Mouse (Mus musculus) c-Kit-negative CD71-positive TER-119-positive erythroid progenitor cells, embryonic 14.5 days (primary cell): Measurements from ENCODE around the gene Map4.

Source experiments
- DNase-seq: peaks from one replicate; pipeline ENCODE4 v3.0.0-alpha.2; 2013; ENCODE audit warnings: low read depth, low spot score

The Map4 gene

GRCm38 (mm10) chr9:109931257-109932171, at the start of gene Map4:
Gene Map4, plus strand, starts transcription at chr9:109931460.
- peak; percentile 81 for DNase-seq

DNA sequence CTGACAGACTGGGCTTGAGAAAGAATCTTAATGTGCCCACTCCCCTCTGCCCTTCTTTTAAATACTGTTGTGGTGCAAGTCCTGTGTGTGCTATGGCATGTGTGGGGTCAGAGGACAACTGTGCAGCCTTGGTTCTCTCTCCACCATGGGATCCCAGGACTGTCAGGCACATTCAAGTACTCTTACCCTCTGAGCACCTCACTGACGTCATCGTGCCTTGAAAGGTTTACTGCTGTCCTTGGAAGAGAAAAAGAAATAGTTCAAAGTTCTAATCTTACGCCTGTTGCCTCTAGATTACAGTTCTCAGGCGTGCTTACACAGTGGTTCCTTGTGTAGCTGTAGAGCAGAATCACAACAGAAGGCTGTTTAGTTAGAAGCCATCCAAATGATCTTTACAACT, 45.0 kb upstream of the Map4 start:
- DNase-seq, result no peak

GRCm38 (mm10) chr9:109887321-109887720, 43.9 kb upstream of the Map4 start:
- no peak for DNase-seq

- DNase-seq, result no peak
Measured at GRCm38 (mm10) chr9:109891501-109891900, 39.8 kb upstream of the Map4 start.

GRCm38 (mm10) chr9:109892651-109893250, 38.5 kb upstream of the Map4 start:
- DNase-seq, result peak; percentile 44

DNA sequence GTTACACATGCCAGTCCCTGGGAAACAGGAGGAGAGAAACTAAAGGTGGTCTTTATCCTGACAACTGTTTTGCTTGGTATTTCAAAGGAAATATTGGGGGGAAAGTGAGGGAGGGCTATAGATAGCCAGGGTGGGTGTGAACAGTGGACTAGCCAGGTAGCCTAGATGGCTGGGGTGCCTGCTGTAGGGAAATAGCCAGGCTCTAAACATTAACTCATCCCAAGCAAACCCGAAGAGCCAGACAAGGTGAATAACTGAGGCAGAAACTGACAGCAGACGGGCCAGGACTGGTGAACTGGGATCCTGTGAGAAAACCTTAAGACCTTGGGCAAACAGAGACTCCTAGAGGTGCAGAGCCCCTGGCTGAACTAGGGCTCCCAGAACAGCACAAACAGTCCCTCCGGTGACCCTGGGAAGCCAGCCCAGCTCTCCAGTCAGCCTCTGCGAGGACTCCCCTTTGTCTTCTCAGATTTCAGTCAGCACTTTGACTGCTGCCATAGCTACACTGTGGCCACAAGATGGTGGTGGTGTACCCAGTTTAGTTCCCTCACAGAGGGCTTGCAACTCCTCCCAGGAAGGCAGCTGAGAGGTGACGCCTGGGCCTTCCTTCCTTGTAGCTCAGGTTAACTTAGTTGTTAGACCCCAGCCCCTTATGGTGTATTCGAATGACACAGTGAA, 36.7 kb upstream of the Map4 start:
- no peak for DNase-seq

GRCm38 (mm10) chr9:109895593-109895992, 35.7 kb upstream of the Map4 start:
- DNase-seq, result no peak

- no peak for DNase-seq
Measured at GRCm38 (mm10) chr9:109896253-109897150, 34.8 kb upstream of the Map4 start.

DNA sequence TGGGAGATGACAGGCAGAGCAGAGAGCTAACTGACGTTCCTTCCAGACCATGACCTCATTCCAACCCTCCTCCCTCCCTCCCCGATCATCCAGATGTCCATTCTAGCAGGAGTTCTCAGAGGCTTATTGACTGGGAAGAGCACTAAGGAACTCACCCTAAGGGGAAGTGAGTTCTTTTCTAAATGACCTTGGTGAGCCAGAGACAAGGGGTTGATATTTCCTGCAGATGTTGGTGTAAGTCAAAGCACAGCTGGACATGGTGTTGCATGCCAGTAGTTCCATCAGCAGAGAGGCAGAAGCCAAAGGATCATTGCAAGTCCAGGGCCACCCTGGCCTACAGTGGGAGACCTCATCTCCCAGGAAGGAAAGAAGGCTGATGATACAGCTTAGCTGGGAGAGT, 33.2 kb upstream of the Map4 start:
- no peak for DNase-seq

GRCm38 (mm10) chr9:109899361-109899760, 31.9 kb upstream of the Map4 start:
- DNase-seq, result no peak

GRCm38 (mm10) chr9:109899774-109900173, 31.5 kb upstream of the Map4 start:
- DNase-seq, result no peak

DNA sequence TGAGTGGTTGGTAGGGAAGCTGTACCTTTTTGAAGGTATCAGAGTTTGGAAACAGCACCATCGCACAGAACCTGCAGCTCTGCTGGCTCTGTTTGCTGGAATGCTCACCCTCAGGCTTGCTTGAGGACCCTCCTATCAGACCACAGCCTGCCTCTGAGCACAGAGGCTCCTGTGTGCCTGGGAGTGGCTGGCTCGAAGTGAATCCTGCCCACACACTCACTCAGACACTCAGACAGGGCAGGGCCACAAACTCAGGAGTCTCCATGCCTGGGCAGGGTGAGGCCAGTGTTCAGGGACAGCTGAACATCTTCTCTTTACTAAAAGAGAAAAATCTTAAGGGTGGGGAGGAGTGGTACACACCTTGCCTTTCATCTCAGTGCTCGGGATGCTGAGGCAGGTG, 30.7 kb upstream of the Map4 start:
- no peak for DNase-seq

DNA sequence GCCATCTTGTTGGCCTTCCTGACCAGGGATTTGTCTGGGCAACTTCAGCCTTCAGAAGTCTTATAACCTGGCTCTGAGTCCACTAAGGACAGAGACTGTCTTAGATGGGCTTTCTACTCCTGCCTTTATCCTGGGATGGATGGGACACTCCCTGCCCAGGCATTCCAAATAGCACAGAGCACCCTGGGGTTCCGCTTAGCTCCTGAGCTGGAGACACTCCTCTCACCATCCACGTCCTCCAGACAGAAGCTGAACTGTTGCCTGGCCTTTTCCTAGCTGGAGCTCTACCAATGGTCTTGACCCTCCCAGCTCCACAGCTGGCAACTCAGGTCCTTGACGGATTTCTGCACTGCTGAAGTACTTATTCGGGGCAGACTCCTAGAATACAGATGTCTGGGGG, 29.0 kb upstream of the Map4 start:
- no peak for DNase-seq

DNA sequence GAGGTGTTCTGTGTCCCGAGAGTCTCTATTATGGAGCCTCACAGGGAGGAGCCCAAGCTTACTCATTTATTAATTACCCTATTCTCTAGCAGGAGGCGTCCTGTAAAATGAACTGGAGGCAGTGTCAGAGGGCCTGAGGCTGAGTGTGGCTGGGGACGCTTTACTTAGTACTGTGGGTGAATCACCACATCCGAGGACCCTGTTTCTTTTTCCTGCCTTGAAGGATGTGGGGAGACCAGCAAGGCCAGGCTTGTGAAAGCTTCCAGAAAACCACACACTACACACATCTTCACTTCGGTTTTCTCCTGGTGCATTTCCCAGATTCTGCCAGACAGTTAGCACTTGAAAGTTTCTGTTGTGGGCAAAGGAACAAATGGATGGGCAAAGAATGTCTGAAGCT, 28.5 kb upstream of the Map4 start:
- no peak for DNase-seq

DNA sequence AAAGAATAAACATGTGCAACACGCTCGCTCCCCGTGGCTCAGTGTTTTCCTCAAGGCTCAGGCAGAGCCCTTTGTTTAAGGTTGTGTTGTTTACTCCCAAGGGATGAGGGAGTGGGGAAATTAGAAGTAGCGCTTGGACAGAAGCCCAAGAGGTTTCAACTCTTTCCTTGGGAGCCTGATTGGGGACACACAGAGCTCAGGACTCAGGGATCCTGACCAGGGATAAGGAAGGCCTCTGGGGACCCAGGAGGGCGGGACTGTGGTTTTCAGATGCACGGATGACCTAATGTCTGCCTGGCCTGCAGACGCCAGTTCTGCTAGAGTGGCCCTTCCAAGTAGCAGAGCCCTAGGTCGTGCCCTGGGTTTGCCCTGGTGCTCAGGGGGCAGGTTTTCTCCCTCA, 24.0 kb upstream of the Map4 start:
- no peak for DNase-seq

- no peak for DNase-seq
Measured at GRCm38 (mm10) chr9:109907774-109908465, 23.3 kb upstream of the Map4 start.

DNA sequence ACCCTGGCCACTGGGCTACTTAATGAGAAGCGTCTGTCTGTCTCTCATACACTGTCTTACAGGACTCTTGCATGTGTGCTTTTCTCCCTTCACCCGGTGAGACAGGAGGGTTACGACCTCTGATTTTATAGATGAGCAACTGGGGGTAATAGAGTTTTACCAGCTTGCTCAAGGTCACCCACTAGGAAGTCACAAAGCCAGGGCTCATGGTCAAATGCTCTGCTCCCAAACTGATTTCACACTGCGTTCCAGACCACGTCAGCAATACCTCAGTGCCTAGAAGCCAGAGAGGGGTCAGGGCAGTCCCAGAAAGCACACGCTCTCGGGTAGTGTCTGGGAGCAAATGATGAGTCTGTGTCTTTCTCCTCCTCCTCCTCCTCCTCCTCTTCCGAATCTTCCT, 22.2 kb upstream of the Map4 start:
- DNase-seq, result no peak

GRCm38 (mm10) chr9:109909926-109910325, 21.3 kb upstream of the Map4 start:
- DNase-seq, result no peak

DNA sequence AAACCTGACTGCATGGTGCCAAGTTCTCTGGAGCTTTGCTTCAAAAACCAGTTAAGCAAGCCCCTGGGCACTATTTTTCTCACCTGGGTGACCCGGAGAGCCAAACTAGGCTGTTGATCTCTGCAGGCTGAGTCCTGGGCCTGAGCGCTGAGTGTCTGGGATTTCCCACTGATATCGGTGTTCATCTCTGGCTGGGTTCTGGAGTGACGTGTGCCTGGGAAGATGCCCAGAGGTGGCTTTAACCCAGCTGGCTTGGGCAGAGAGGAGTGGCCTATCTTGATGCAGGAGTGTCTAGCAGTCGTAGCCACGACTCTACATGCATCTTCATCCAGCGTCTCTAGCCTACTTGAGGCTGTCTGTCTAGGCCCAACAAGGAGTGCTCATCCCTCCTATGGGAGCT, 19.5 kb upstream of the Map4 start:
- no peak for DNase-seq

DNA sequence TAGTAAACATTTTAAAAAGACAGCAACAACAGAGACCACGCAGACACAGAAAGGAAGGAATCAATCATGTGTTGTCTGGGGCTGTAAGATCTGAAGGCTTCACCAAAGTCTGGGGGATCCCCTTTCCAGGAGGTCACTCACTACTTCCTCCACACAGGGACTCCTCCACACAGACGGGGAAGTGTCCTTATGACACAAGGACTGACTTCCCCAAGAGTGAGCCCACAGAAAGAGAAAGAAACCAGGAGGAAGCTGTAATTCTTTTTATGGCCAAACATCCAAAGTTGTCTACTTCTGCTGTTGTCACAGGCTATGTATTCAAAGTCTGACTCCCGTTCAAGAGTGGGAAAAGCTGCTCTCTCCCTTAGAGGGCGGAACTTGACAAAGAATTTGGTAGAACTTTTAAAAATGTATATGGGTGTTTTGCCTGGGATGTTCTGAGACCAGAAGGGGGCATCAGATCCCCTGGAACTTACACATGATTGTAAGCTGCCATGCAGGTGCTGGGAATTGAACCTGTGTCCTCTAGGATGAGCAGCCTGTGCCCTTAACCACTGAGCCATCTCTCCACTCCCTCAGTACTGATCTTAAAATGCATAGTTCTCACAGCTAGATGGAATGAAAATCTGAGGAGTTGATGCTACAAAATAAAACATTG, 16.9 kb upstream of the Map4 start:
- no peak for DNase-seq
